Mouse (Mus musculus) cerebellum, adult 9-10 months (tissue): ENCODE data around the gene Sec11a.

ENCODE experiments used
- DNase-seq: peaks from one replicate; pipeline ENCODE4 v3.0.0; 2022

Sec11a gene

DNA sequence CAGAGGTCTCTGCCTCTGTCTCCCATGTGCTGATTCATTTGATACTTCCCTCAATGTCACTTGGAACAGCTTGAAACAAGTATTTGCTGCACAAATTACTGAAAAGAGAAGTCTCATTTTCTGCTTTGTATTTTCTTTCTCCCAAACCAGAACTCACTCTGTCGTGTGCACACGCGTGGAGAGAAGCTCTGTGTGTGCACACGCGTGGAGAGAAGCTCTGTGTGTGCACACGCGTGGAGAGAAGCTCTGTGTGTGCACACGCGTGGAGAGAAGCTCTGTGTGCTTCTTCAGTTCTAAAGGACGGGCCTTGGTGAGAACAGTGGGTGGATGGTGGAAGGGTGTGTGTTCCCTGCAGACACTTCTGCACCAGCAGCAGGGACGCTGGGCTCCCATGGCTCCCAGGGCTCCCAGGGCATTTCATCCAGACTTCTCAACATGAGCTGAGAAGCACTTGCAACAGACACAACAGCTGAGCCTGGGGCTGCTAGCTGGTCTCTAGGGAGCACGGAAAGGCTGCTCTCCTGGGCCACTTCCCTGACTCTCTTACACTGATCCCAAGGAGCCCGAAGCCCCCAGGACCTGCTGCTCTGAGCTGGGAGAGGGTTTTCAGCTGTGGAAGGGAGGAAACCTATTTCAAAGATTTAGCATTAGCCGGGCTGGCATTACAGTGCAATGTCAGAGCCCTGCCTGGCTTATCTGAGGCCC, 52.6 kb downstream of the Sec11a start:
- DNase-seq = no peak

DNA sequence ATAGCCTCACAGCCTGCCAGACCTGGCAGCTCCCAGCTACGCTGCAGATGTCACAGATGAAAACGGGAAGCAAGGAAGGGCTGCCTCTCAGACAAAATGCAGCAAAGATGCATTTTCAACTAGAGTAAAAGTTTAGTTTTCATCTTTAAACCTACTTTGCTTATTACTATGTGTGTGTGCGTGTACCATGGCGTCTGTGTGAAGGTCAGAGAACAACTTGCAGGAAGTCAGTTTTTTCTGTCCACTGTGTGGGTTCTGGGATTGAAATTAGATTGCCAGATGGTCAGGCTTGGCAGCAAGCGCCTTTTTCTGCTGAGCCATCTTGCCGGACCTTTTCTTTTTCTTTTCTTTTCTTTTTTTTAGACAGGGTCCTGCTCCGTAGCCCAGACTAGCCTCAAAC, 53.4 kb downstream of the Sec11a start:
- DNase-seq = peak; percentile 71

DNA sequence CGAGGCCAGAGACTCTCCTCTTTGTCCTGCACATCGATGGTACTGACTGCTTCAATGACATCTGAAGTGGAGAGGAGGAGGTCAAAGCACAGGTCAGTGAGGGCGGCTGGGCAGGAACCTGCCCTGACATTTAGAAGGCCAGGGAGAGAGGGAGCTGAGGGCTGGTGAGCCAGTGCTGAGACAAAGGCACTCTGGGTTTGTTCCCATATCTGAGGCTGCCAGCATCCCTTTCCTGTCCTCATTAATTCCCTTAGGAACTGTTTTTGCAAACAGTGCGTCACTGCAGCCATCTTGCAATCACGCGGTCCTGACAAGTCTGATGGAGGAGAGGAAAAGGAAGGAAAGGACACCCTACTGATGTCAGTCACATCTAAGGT, 53.8 kb downstream of the Sec11a start:
- DNase-seq = peak; percentile 66

DNA sequence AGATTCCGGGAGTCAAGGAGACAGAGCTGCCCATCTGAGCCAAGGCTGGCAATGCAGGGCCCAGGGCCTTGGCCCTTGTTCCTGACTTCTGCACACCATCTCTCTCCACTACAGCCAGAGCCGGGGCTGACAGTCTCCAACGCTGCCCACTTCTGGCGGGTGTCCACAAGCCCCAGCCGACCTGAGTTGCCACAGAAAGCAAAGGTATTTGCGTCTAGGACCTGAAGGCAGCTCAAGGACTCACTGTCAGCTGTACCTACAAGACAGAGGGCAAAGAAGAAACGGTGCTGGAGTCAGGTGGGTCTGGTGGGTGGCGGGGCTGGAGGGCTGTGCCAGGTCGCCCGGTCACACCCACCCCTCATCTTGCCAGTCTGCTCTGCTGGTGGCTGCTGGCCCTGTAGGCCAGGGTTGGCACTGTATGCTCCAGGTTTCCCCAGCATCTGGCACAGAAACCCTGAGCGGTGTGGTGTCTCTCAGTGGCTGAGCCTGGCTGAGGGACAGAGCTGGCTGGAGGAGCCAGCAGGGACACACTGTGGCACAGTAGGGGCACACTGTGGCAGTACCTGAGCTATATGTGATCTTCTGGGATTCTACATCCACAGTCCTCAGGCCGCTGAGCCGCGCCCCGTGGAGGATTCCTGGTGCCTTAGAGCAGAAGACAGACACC, 54.4 kb downstream of the Sec11a start:
- peak; percentile 73 for DNase-seq

DNA sequence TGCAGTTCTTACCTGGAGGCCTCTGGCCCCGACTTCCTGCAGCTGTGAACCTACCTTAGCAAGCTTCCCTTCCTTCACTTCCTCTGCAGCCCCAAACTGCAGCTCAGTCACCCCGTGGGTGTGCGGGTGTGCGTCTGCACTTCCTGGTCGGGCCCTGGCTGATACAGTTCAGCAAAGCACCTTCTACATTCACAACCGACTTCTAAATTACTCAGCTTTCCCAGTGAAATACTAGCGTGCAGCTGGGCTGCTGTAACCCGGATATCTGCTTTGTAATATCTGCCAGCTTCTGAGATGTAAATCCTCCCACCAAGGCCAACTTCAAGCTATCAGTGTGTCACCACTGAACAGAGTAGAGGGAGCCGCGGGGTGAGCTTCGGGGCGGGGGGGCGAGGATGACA, 57.7 kb downstream of the Sec11a start:
- DNase-seq = no peak

DNA sequence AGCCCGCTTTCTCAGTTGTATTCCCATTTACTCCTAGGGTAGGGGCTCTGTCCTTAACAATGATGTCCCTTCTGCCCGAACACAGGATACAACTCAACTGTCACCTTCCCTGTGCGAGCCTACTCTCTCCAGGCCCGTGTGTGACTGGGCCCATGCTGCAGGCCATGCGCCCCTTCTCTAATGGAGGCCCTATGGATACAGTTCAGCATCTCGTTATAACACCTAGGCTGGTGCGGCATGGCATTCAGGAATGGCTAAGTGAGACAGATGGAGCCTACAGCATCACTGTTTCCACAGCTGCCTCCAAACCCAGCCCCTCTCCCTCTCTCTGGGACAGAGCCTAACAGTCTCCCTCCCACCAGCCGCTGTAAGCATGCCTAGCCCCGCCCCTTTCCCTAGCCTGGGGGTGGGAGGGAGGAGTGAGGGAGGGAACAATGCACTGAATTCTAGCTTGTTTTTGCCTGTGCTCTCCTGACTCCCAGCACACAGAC, 58.5 kb downstream of the Sec11a start:
- no peak for DNase-seq

DNA sequence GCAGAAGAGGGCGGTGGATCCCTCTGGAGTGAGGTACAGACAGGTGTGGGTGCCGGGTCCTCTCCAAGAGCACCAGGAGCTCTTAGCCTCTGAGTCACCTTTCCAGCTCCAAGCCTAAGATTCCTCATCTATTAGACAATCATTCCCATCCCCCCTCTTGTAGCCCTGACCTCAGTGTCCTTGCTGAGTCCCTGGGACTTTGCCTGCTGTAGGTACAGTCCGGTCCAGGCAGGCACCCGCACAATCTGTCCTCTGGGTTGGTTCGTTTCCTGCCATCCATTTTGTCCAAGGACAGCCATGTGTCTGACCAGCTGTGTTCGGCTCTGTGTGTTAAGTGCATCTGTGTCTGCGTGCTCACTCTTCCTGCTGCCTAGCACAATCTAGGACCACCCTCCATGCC, 59.0 kb downstream of the Sec11a start:
- no peak for DNase-seq

DNA sequence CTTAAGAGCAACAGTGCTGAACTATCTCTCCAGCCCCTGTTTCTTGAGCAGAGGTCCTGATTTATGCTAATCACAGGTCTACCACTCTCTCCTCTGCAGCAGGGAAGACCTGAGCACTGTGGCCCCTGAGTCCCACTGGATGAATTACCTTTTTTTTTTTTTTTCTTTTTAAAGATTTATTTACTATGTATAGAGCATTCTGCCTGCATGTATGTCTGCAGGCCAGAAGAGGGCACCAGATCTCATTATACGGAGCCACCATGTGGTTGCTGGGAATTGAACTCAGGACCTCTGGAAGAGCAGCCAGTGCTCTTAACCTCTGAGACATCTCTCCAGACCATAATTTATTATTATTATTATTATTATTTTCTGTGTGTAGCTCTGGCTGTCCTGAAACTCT, 61.9 kb downstream of the Sec11a start:
- no peak for DNase-seq

DNA sequence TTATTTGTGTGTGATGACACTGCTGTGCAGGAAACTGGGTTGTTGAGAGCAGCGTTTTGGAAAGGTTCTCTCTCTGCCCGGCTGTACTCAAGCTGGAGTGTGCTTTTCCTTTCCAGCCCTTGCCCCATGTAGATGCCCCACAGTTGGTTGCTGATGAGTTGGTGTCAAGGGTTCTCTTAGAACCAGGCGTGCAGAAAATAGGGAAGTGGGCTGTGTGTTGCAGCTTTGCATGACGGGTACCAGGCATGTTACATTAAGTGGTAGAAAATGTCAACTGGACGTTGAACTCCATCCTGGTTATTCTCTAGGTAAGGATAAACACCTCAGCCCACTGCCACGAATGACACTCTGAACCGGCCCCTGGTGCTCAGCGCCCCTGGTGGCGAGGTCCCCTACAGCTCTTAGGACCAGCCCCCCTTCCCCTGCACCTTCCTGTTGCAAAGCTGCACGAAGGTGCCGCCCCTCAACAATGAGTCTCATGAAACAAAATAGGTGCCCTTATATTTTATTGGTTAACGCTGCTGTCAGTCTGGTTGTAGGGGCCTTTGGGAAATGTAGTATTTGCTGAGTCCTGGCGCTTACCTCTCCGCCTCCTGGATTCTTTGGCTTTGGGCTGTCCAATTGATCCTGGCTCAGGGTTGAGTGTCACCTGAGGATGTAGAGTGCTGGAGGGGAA, 64.6 kb downstream of the Sec11a start:
- peak; percentile 89 for DNase-seq

DNA sequence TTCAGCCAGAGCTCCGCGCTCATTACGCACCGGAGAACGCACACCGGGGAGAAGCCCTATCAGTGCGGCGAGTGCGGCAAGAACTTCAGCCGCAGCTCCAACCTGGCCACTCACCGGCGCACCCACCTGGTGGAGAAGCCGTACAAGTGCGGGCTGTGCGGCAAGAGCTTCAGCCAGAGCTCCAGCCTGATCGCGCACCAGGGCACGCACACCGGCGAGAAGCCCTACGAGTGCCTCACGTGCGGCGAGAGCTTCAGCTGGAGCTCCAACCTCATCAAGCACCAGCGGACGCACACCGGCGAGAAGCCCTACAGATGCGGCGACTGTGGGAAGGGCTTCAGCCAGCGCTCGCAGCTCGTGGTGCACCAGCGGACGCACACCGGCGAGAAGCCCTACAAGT, 71.9 kb downstream of the Sec11a start:
- DNase-seq = no peak

DNA sequence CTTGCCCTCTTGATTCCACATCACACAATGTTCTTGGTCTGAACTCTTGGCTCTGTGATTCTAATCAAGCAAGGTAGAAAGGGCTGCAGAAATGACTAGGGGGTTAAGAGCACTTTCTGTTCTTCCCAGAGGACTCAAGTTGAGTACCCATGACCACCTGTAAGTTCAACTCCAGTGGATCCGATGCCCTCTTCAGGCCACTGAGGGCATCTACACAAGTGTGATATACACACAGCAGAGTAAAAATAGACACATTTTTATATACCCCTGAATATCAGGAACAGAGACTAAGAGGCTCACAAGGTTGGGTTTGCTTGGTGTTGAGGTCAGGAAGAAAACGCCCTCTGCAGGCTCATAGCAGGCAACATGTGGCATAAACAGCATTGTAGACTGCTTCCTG, 73.9 kb downstream of the Sec11a start:
- DNase-seq = no peak

DNA sequence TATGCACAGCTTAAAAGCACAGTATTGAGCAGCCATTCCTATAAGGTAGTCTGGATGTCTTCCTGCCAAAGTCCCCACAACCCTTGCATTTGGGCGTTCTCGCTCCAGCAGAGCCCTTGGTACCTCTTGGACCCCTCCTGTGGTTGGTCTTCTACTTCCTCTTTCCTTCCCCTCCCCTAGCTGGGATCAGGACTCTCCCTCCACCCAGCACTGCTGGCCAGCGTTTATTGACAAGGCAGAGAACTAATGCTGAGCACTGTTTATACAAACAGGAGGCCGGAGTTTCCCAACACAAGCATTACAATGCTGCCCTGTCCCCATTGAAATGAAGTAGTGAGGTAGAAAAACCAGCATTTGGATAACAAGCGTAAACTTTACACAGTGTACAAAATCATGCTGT, 74.5 kb downstream of the Sec11a start:
- no peak for DNase-seq

DNA sequence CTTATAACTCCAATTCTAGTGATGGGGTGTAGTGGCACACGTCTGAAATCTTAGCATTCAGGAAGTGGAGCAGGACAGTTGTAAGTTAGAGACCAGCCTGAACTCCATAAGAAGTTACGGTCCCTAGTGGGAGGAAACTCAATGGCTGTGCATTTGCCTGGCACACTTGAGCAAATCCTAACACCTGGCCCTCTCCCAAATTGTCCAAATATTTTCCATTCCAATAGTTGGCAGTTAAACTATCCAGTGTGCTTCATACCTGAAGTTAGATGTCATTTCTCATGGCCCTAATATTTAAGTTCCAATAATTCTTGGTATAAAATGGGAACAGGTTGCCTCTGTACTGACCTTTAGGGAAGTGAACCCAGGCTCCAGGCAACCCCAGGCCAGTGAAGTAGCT, 78.9 kb downstream of the Sec11a start:
- no peak for DNase-seq

DNA sequence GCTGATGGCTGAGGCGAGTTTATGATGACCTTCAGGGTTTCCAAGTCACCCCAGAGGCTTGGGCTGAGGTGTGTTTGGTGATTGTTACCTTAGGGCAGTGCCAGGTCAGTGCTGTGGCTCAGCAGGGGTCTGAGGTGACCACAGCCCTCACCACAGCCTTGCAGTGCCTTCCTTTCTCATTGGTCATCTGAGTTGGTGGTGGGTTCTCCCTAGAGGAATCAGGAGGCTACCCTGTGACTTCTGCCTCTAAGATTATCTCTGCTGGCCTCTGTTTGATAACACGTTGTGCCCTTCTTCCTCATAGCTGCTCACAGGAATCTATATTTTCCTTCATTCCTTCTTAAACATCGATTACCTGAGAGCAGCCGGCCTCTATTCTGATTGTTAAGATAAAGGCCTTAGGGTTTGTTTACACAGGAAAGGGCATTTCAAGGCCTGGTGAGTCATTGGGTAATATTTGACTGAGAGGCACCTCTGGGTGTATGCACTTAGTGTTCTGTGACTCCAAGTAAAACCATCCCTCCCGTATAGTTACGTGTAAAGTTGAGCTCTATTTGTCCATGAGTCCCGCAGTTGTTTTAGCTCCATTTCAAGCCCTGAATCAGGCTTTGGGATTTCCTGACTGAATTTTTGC, 80.9 kb downstream of the Sec11a start:
- DNase-seq = no peak

DNA sequence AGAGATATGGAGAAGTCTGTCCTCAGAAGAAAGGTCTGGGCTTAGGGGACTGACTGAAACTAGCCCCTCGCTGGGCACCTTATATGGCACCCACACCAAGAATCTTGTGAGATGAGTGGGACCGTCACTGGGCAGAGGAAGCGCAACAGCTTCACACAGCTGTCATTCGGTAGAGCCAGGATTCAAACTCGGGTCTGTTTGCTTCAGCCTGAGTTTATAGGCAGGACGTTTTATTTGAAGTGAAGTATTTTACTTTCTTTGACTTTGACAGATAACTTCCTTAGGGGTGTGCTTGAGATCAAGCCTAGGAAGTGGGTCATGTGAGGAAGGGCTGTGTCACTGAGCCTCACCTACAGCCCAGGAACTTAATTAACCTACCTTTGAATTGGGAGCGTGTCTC, 82.1 kb downstream of the Sec11a start:
- no peak for DNase-seq

DNA sequence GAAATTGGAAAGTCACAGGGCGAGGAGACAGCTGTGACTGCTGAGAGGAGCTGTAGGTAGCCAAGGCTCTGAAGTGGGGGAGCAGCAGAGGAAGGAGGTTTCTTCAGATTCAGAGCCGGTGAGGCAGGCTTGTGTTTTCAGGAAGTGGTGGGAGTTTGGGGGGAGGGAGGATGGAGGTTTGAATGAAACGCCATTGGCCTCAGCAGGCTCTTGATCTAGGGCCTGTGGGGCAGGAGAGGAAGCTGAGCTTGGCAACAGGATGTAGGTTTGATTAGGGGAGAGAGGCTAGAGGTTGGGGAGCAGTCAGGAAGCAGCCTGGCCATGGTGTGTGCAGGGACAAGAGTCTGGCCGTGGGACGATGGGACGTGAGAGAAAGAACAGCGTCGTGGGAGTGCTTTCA, 82.7 kb downstream of the Sec11a start:
- no peak for DNase-seq

DNA sequence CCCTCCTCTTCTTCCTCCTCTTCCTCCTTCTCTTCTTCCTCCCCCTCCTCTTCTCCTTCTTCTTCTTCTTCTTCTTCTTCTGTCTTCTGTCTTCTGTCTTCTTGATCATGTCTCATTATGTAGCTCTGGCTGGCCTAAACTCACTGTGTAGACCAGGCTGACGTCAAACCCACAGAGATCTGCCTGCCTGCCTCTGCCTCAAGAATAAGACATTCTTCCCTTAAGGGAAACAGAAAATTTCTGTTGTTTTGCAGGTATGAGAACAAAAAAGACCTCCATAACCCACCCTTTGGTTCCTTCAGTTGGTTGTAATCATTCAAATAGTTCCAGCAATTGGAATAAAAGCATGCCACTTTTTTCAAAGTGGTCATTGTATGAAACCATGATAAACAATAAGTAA, 83.4 kb downstream of the Sec11a start:
- no peak for DNase-seq

DNA sequence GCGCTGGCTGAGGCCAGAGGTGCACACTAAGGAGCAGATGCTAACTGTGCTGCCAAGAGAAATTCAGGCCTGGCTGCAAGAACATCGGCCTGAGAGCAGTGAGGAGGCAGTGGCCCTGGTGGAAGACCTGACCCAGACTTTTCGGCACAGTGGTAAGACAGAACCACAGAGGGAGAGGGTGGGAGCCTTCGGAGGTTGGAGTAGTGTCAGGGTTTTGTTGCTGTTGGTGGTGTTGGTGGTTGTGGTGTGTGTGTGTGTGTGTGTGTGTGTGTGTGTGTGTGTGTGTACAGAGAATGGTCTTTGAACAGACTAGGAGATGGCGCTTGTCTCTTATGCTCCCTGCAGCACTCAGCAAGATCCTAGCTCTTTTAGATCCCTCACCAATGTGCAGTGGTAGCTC, 84.1 kb downstream of the Sec11a start:
- no peak for DNase-seq

DNA sequence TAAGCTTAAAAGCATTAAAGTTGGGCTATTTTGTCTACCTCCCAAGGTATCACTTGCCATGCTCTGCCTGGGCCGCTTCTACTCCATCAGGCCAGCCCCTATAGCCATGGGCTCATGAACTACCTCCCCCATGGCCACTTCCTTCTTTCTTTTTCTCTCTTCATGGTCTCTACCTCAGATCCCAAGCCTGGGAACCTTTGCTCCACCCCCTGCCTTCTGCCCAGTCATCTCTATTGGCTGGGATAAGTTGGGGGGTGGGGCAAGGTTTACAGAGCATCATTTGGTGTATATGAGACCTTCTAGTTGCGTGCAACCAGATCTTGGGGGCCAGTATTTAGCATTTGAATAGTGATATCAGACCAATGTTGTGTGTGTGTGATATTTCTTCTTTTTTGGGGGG, 85.1 kb downstream of the Sec11a start:
- no peak for DNase-seq

DNA sequence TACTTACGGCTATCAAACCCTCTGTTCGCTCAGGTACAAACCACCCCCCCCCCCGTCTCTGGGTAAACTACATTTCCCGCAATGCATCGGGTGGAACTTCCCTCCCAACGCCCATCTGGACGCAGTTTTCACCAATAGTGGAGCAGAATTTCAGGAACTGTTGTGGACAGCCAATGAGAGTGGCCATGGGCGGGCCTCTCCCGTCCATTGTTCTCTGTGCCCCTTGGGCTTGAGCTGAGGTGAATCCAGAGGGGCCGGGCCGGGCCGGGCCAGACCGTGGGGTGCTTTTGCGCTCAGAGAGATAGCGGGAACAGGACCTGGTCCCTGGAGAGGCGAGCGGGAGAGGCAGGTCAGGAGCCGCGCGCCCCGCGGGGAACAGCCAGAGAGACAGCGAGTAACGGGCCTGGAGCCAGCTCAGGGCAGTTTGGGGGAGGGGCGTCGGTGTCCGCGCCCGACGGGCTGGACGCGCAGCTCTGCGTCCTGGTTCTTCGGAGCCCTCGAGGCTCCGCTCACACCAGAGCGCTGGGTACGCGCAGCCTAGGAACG, 86.8 kb downstream of the Sec11a start, which contains the start of gene Zscan2:
Gene Zscan2, plus strand, starts transcription at position 192 of the 546 bp plus-strand sequence.
- DNase-seq = peak; percentile 94

DNA sequence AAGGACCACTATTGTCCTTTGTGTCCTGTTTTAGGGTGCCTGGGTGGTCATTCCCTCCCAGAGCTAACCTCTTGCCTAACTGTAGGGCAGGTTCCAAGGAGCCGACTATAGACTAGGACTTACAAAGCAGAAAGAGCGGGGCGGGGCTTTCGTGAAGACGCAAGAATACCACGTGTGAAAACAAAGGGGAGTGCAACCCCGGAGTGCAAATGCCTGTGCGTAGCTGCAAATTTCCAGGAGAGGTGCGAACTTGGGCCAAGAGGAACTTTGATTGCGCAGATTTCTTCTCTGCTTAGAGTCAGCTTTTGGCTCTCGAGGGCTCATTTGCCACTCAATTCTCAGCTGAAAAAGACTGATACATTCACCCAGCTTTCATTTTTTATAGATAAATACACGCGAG, 87.4 kb downstream of the Sec11a start:
- DNase-seq = peak; percentile 69

DNA sequence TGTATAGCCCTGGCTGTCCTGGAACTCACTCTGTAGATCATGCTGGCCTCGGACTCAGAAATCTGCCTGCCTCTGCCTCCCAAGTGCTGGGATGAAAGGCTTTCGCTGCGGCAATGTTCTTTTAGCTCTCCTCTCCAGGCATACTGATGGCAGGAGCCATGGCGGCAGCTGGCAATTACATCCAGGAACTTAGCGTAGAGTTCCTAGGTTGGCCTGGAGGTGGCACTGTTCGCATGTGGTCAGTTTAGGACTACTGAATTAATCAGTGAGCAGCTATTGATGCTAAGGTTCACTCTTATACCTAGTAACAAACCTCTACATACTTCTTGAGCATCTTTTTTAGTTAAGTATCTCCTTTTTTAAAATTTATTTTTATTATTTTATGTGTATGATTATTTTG, 90.4 kb downstream of the Sec11a start:
- DNase-seq = peak; percentile 87

DNA sequence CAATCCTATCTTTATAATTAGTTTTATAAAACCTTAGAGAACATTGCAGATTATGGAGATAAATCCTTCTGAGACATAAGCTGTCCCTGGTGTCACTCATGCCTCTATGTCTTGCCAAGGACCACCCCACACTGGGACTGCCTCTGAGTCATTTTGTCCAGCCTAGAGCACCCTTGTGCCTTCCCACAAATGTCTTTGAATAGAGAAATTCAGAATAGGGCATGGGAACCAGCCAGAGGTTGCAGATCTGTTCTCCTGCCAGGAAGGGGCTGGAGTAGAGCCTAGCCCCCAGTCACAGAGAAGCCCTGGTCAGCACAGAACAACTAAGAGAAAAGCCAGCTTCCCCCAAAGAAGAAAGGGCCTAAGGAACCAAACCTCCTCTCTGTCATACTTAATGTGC, 92.3 kb downstream of the Sec11a start:
- DNase-seq = no peak
